Mouse (Mus musculus): ENCODE results near the gene Lad1. TPM values are rescaled to one million over a fixed set of nuclear protein-coding genes. Genes with fewer than 3 reads are reported as not detected.

Lad1 gene
- 0.40 and 0.73 TPM in 2 replicates for polyA plus RNA-seq (2015; fragmentation: Nextera tagmentation; extraction: Ambion mirVana)

DNA sequence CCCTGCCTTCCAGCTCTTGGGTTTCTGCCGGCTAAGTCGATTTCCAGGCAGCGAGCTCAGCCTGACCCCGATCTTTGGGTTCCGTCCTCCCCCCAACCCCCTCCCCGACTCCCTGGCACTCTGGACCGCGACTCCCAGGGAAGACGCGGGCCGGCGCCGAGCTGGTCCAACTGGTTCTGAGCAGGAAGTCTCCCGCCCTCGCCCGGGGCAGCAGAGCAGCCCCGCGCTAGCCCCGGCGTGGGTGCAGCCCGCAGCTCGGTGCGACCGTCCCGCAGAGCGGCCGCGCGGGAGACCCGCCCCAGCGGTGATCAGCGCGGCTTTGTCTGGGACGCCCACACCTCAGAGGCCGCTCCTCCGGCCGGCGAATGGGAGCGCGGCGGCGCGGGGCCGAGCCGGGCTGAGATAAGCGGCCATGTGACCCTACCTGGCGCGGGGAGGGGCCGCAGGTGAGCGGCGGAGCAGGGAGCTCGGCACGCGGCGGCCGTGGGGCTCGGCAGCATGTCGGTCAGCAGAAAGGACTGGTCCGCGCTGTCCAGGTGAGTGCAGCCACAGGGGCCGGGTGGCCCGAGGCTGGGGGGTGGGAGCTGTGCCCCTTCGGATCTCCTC, at the start of gene Lad1:
TSS of gene Lad1 (plus strand) at position 118 of the 606 bp plus-strand sequence.
- Histone ChIP-seq H3K9ac (peak within 1 kb of the TSS; percentile 74), H3K27ac (replicated peaks) (no peak within 1 kb of the TSS), H3K4me3 (peak within 1 kb of the TSS; percentile 55), H3K4me2 (peak within 1 kb of the TSS; percentile 98), H3K36me3 (no peaks in the 10 kb centered on the region), H3K9me3 (no peaks in the 10 kb centered on the region), H3K4me1 (replicated peaks) (peaks cover 13% of the 10 kb centered on the region), H3K27me3 (peaks cover 74% of the 10 kb centered on the region)
- under 1% methylated on average over 63 of the region's 63 CpGs for whole genome bisulfite sequencing
- peak; percentile 52 for ATAC-seq (ENCODE audit: low read depth)

GRCm38 (mm10) chr1:135770237-135770636, 48.2 kb upstream of the Lad1 start:
- no peaks in the 10 kb centered on the region for H3K9me3 ChIP-seq
- WGBS: 69% methylated on average over 7 of the region's 7 CpGs

DNA sequence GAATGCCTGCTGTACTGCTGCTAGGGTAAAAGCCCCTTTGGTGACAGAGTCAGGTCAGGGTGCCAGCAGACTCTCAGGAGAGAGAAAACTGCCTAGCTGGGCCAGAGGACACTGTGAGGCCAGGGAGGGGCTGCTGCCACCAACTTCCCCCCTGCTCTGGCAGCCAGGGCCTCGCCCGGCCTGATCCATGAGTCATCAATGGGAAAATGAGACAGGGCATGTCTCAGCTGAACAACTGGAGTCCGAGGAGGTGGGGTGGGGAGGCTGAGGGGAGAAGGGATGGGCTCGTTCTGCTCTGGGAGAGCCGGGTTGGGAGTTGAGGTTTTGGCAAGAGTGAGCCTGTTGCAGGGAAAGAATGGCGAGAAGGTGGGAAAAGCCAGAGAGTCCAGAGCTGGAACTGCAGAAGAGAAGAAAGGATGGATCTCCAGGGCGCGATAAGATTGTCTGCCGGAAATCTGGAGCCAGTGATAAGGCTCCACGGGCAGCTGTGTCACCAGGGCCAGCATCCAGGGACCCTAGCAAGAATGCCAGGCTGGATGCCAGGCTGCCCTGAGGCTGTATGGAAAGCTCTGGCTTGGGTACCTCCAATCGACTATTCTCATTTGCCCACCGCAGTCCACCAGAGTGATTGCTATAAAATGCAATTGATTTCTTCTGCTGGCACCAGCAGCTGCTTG, 47.4 kb upstream of the Lad1 start:
- H3K36me3 ChIP-seq: no peaks in the 10 kb centered on the region
- 50% methylated on average over 12 of the region's 12 CpGs for WGBS
- no peak overlapping the region for H3K27ac ChIP-seq (replicated peaks)
- H3K27me3 ChIP-seq: no peaks in the 10 kb centered on the region
- no peak overlapping the region for H3K4me2 ChIP-seq
- H3K9me3 ChIP-seq: no peaks in the 10 kb centered on the region
- no peak overlapping the region for H3K9ac ChIP-seq
- ATAC-seq (ENCODE audit: low read depth): no peak
- peaks cover 33% of the 10 kb centered on the region for H3K4me1 ChIP-seq (replicated peaks)
- no peak overlapping the region for H3K4me3 ChIP-seq

More at GRCm38 (mm10) chr1:135770237-135770636, 48.2 kb upstream of the Lad1 start:
- Histone ChIP-seq H3K36me3 (no peaks in the 10 kb centered on the region), H3K4me3 (no peak overlapping the region), H3K4me2 (no peak overlapping the region), H3K27me3 (0 out of 2 replicates have a peak, but pooled peaks cover under 1% of the 10 kb centered on the region), H3K27ac (replicated peaks) (no peak overlapping the region), H3K4me1 (replicated peaks) (peaks cover 39% of the 10 kb centered on the region), H3K9ac (no peak overlapping the region)
- ATAC-seq (ENCODE audit: low read depth): no peak

DNA sequence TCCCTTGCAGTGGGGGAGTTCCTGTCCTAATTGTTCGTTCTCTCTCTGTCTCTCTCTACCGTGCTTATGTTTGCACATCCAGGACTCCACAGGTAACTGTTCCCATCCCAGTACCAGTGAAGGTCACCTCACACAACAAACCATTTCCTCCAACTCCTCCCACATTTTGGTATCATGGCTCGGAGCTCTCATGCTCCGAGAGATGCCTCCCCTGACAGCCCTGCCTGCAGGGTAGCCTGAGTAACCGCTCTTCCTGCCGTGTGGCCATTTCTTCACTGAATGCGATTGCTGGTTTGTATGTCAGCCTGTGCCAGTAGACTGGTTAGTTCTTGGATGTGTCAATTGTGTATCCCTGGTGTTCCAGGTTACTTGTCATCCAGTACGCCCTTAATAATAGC, 46.8 kb upstream of the Lad1 start:
- H3K27me3 ChIP-seq: no peaks in the 10 kb centered on the region
- no peak overlapping the region for H3K4me3 ChIP-seq
- no peaks in the 10 kb centered on the region for H3K36me3 ChIP-seq
- 68% methylated on average over 8 of the region's 8 CpGs for WGBS
- no peak overlapping the region for H3K27ac ChIP-seq (replicated peaks)
- no peak for ATAC-seq (ENCODE audit: low read depth)
- no peaks in the 10 kb centered on the region for H3K9me3 ChIP-seq
- H3K4me2 ChIP-seq: no peak overlapping the region
- no peak overlapping the region for H3K9ac ChIP-seq
- peaks cover 30% of the 10 kb centered on the region for H3K4me1 ChIP-seq (replicated peaks)

DNA sequence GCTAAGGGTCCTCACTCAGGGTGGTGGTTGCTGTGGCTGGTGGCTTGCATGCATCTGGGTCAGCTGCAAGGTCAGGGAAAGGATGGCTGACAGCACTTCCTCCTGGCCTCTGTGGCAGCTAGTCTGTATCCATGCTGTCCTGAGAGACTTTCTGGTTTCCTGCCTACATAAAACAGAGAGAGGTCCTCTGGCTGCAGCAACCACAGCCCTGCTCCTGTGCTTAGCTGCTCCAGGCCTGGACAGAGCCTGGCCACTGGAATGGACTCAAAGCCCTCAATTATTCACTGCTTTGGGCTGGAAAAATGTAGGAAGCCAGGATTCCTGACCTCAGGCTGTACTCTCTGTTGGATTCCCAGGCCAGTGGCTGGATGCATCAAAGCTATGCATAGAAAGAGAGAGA, 41.8 kb upstream of the Lad1 start:
- Histone ChIP-seq H3K27ac (replicated peaks) (no peak overlapping the region), H3K4me3 (no peak overlapping the region), H3K36me3 (no peaks in the 10 kb centered on the region), H3K4me1 (replicated peaks) (peaks cover 38% of the 10 kb centered on the region), H3K27me3 (no peaks in the 10 kb centered on the region), H3K9me3 (no peaks in the 10 kb centered on the region), H3K4me2 (no peak overlapping the region), H3K9ac (no peak overlapping the region)
- ATAC-seq (ENCODE audit: low read depth): no peak

DNA sequence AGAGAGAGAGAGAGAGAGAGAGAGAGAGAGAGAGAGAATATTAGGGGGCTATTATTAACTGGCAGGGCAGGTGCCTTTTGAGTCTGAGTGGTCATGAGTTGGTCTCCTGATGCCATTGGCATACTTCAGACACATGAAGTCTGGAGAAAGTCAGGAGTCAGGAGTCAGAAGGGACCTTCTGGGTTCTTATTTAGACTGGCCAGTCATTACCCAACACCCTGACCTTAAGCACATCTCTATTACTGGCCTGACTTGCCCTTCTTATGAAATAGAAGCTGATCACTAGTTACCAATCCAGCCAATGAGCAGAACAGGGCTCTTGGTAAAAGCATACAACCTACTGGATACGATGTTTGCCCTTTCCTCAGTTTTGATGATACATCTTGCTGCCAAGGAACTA, 41.4 kb upstream of the Lad1 start:
- Histone ChIP-seq H3K4me3 (no peak overlapping the region), H3K9me3 (no peaks in the 10 kb centered on the region), H3K4me2 (no peak overlapping the region), H3K9ac (no peak overlapping the region), H3K27me3 (no peaks in the 10 kb centered on the region), H3K27ac (replicated peaks) (no peak overlapping the region), H3K4me1 (replicated peaks) (peaks cover 33% of the 10 kb centered on the region), H3K36me3 (no peaks in the 10 kb centered on the region)
- ATAC-seq (ENCODE audit: low read depth): no peak
- WGBS: 91% methylated on average over 1 of the region's 1 CpGs

GRCm38 (mm10) chr1:135778780-135779535, 39.4 kb upstream of the Lad1 start, which contains the start of gene Tnni1:
Tnni1 (plus strand) TSS chr1:135779434.
- WGBS: 31% methylated on average over 22 of the region's 22 CpGs
- peak within 1 kb of the TSS; percentile 46; the same call in 1 of the 2 replicates for H3K27ac ChIP-seq (replicated peaks)
- no peaks in the 10 kb centered on the region for H3K9me3 ChIP-seq
- peak; percentile 44 for ATAC-seq (ENCODE audit: low read depth)
- no peak within 1 kb of the TSS for H3K4me2 ChIP-seq
- H3K9ac ChIP-seq: peak within 1 kb of the TSS; percentile 32; the same call in 1 of the 2 replicates
- H3K4me3 ChIP-seq: no peak within 1 kb of the TSS
- H3K36me3 ChIP-seq: no peaks in the 10 kb centered on the region
- H3K4me1 ChIP-seq (replicated peaks): peaks cover 39% of the 10 kb centered on the region
- H3K27me3 ChIP-seq: no peaks in the 10 kb centered on the region

- Histone ChIP-seq H3K9me3 (no peaks in the 10 kb centered on the region), H3K27me3 (no peaks in the 10 kb centered on the region), H3K4me3 (no peak overlapping the region), H3K4me1 (replicated peaks) (peaks cover 39% of the 10 kb centered on the region), H3K9ac (peak overlapping the region; percentile 38; the same call in 1 of the 2 replicates), H3K27ac (replicated peaks) (no peak overlapping the region), H3K4me2 (no peak overlapping the region), H3K36me3 (no peaks in the 10 kb centered on the region)
- WGBS: 17% methylated on average over 4 of the region's 4 CpGs
- ATAC-seq (ENCODE audit: low read depth): no peak
Observed at GRCm38 (mm10) chr1:135780649-135781048, 37.7 kb upstream of the Lad1 start.

GRCm38 (mm10) chr1:135781220-135781619, 37.2 kb upstream of the Lad1 start:
- ATAC-seq (ENCODE audit: low read depth): peak; percentile 80
- Histone ChIP-seq H3K27me3 (no peaks in the 10 kb centered on the region), H3K9ac (peak overlapping the region; percentile 38; the same call in 1 of the 2 replicates), H3K4me3 (no peak overlapping the region), H3K4me2 (no peak overlapping the region), H3K27ac (replicated peaks) (no peak overlapping the region), H3K9me3 (no peaks in the 10 kb centered on the region), H3K4me1 (replicated peaks) (peaks cover 39% of the 10 kb centered on the region), H3K36me3 (no peaks in the 10 kb centered on the region)
- 7% methylated on average over 13 of the region's 13 CpGs for WGBS

DNA sequence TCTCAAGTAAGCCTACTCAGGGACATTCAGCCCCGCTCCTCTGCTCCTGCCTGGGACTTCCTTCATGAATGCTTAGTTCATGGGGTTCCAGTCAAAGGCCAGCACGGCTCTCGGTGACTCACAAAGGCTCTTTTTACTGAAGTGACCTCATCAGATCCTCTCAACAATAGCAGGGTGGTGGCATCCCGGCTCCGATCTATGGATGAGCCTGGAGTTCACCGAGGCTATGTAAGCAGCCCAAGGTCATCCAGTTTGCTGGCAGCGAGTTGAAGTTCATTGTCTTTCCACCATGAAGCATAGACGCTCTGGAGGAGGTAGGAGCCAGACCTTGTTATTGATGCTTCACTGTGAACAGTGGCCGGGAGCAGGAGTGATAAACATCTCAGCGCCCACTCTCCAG, 35.6 kb upstream of the Lad1 start:
- Histone ChIP-seq H3K9ac (no peak overlapping the region), H3K4me3 (no peak overlapping the region), H3K27me3 (no peaks in the 10 kb centered on the region), H3K9me3 (no peaks in the 10 kb centered on the region), H3K27ac (replicated peaks) (no peak overlapping the region), H3K4me1 (replicated peaks) (peaks cover 39% of the 10 kb centered on the region), H3K4me2 (no peak overlapping the region), H3K36me3 (no peaks in the 10 kb centered on the region)
- ATAC-seq (ENCODE audit: low read depth): no peak
- WGBS: 21% methylated on average over 10 of the region's 10 CpGs

DNA sequence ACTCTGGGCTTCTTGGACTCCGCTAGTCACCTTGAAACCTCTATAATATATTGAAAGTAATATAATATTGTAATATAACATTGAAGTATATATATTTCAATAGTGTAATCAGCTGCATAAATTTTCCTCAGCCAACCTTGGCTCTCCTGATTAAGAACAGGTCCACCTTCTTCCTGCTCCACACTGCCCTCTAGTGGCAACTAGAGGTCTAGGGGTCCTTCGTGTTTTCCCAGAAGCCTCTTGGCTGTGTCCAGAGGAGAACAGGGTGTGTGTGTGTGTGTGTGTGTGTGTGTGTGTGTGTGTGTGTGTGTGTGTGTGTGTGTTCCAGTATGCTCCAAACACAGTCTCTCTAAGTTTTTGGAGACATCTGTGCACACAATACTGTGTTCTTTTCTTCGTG, 30.6 kb upstream of the Lad1 start:
- no peak overlapping the region for H3K4me2 ChIP-seq
- H3K9ac ChIP-seq: no peak overlapping the region
- H3K9me3 ChIP-seq: no peaks in the 10 kb centered on the region
- peaks cover 9% of the 10 kb centered on the region; the same call in 1 of the 2 replicates for H3K4me1 ChIP-seq (replicated peaks)
- 54% methylated on average over 3 of the region's 3 CpGs for WGBS
- H3K36me3 ChIP-seq: no peaks in the 10 kb centered on the region
- H3K4me3 ChIP-seq: no peak overlapping the region
- no peak for ATAC-seq (ENCODE audit: low read depth)
- no peak overlapping the region for H3K27ac ChIP-seq (replicated peaks)
- H3K27me3 ChIP-seq: no peaks in the 10 kb centered on the region; the same call in 1 of the 2 replicates

- WGBS: 28% methylated on average over 10 of the region's 10 CpGs
- Histone ChIP-seq H3K36me3 (no peaks in the 10 kb centered on the region), H3K9ac (no peak overlapping the region), H3K27me3 (peaks cover 5% of the 10 kb centered on the region; the same call in 1 of the 2 replicates), H3K4me2 (peak overlapping the region; percentile 30; the same call in 1 of the 2 replicates), H3K4me1 (replicated peaks) (peaks cover 8% of the 10 kb centered on the region), H3K4me3 (no peak overlapping the region), H3K27ac (replicated peaks) (no peak overlapping the region), H3K9me3 (no peaks in the 10 kb centered on the region)
- no peak for ATAC-seq (ENCODE audit: low read depth)
Observed at GRCm38 (mm10) chr1:135788708-135789107, 29.7 kb upstream of the Lad1 start.
